Mouse (Mus musculus) E14TG2a.4 (cell line): ENCODE measurements around the gene Mfng.

Experiments
- CTCF ChIP-seq: conservative IDR thresholded peaks from 2 replicates; pipeline ENCODE4 v1.5.1; 2014; ENCODE audit warnings: low read length
- NANOG ChIP-seq: IDR thresholded peaks from 2 replicates; pipeline ENCODE4 v1.6.1; 2014; ENCODE audit warnings: borderline replicate concordance, low read length, mixed read lengths
- POU5F1 ChIP-seq: IDR thresholded peaks from 2 replicates; pipeline ENCODE4 v1.6.1; 2014; ENCODE audit warnings: low read length, borderline replicate concordance

- TF ChIP-seq CTCF (no peak), NANOG (no peak), POU5F1 (no peak)
These were observed 57.4 kb downstream of the Mfng start for GRCm38 (mm10) chr15:78715856-78716255.
